Mouse (Mus musculus) liver, embryonic 13.5 days (tissue): Measurements from ENCODE around the gene Dhx29. TPM values are rescaled to one million over a fixed set of nuclear protein-coding genes. Genes with fewer than 3 reads are reported as not detected.

Experiments used
- ATAC-seq: fragments of 200-750 bp; cut with Nextera tagmentation; 2 replicates; pipeline ENCODE4 v1.8.0; 2017; ENCODE audit warnings: low read depth, mild to moderate bottlenecking, moderate number of reproducible peaks, moderate library complexity
- DNase-seq: peaks from one replicate; pipeline ENCODE4 v3.0.0; 2022
- H3K27ac ChIP-seq: fragments of 300-500 bp; sonication (generic); 2 replicates; pipeline ENCODE4 v1.5.1; 2015; ENCODE audit warnings: moderate library complexity, mild to moderate bottlenecking, inconsistent platforms
- H3K27me3 ChIP-seq: fragments of 300-500 bp; sonication (generic); 2 replicates; pipeline ENCODE4 v1.6.1; 2015; ENCODE audit warnings: mild to moderate bottlenecking, inconsistent platforms
- H3K36me3 ChIP-seq: fragments of 300-500 bp; sonication (generic); 2 replicates; pipeline ENCODE4 v1.6.1; 2015; ENCODE audit warnings: mild to moderate bottlenecking, inconsistent platforms
- H3K4me1 ChIP-seq: fragments of 300-500 bp; sonication (generic); replicated peaks from 2 replicates; pipeline ENCODE4 v1.6.1; 2015; ENCODE audit warnings: inconsistent platforms
- H3K4me2 ChIP-seq: fragments of 300-500 bp; sonication (generic); 2 replicates; pipeline ENCODE4 v1.6.1; 2015; ENCODE audit warnings: inconsistent platforms, mild to moderate bottlenecking, moderate library complexity
- H3K4me3 ChIP-seq: fragments of 300-500 bp; sonication (generic); replicated peaks from 2 replicates; pipeline ENCODE4 v1.5.1; 2015; ENCODE audit warnings: mild to moderate bottlenecking, inconsistent platforms
- H3K9ac ChIP-seq: fragments of 300-500 bp; sonication (generic); 2 replicates; pipeline ENCODE4 v1.6.1; 2015; ENCODE audit warnings: mild to moderate bottlenecking, inconsistent platforms
- H3K9me3 ChIP-seq: fragments of 300-500 bp; sonication (generic); replicated peaks from 2 replicates; pipeline ENCODE4 v1.6.1; 2016; ENCODE audit warnings: inconsistent platforms
- WGBS: fragments of 180-500 bp; shearing (Covaris S2); methylation state at CpG from one replicate; pipeline ENCODE4 v1.1.7; 2015; ENCODE audit not compliant: insufficient replicate concordance; 5-methylcytosine and 5-hydroxymethylcytosine counted together
- polyA plus RNA-seq: library from polyadenylated mRNA; unstranded; fragments of >200 nt; fragmentation: Nextera tagmentation; extraction: Ambion mirVana; gene quantifications from 2 replicates; pipeline ENCODE4 v1.2.1, GENCODE M21; 2015

Dhx29 gene
- polyA plus RNA-seq: 13.2 and 14.4 TPM in 2 replicates

GRCm38 (mm10) chr13:112927287-112928001 is at the start of gene Dhx29, which contains the start of gene Mtrex:
Gene Dhx29 (plus strand): TSS chr13:112927454.
Gene Mtrex (minus strand): TSS chr13:112927398.
- H3K4me2 ChIP-seq: peak within 1 kb of the TSS; percentile 82
- peak within 1 kb of the TSS; percentile 92 for H3K27ac ChIP-seq
- no peaks in the 10 kb centered on the region for H3K9me3 ChIP-seq
- H3K4me1 ChIP-seq: peaks cover 35% of the 10 kb centered on the region
- H3K9ac ChIP-seq: peak within 1 kb of the TSS; percentile 89
- peaks cover 18% of the 10 kb centered on the region for H3K36me3 ChIP-seq
- DNase-seq: peak; percentile 96
- WGBS: under 1% methylated on average over 57 of the region's 57 CpGs
- H3K27me3 ChIP-seq: no peaks in the 10 kb centered on the region
- H3K4me3 ChIP-seq: peak within 1 kb of the TSS; percentile 89
- peak; percentile 97 for ATAC-seq

DNA sequence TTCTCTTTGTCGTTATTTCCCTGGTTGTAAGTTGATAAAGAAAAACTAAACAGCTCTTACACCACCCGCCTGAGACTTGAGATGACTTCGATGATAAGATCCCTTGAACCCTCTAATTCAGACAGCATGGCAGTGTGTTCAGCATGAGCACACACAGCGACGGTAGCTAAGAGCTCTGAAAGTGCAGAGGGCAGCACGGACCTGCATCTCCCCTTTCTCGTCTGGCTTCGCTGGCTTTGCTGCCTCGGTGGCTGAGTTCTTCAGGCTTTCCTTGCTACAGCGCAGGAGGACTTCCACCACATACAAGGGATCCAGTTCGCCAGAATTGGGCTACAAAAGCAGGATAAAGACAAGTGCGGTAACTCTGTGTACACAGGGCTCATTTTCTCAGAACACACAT is 40.0 kb upstream of the Dhx29 start:
- no peak for DNase-seq
- no peaks in the 10 kb centered on the region for H3K27me3 ChIP-seq

DNA sequence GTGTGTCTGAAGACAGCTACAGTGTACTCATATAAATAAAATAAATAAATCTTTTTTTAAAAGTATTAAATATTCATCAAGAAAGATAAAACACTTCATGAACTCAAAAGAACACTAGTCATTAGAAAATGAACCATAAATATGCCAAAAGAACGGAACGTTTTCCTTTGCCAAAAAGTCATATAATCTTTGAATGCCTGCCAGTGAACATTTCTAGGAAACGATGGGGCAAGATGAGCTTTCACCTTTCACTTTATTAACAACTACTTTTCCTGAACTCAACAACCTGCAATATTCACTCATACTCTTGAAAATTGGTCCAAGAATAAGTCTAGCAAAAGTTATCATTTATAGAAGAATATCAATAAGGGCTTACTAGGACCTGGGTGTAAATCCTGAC is 25.1 kb upstream of the Dhx29 start:
- Histone ChIP-seq H3K4me2 (no peak overlapping the region), H3K9ac (no peak overlapping the region), H3K9me3 (no peaks in the 10 kb centered on the region), H3K27me3 (no peaks in the 10 kb centered on the region), H3K4me3 (no peak overlapping the region), H3K27ac (no peak overlapping the region), H3K4me1 (no peaks in the 10 kb centered on the region), H3K36me3 (peaks cover 72% of the 10 kb centered on the region)
- WGBS: 85% methylated on average over 3 of the region's 3 CpGs
- DNase-seq: no peak
- no peak for ATAC-seq

More for the DNA sequence above, 40.0 kb upstream of the Dhx29 start:
- Histone ChIP-seq H3K27ac (no peak overlapping the region), H3K9me3 (no peaks in the 10 kb centered on the region), H3K9ac (no peak overlapping the region), H3K4me2 (no peak overlapping the region), H3K4me1 (no peaks in the 10 kb centered on the region), H3K4me3 (no peak overlapping the region), H3K36me3 (peaks cover 85% of the 10 kb centered on the region)
- no peak for ATAC-seq
- WGBS: 86% methylated on average over 12 of the region's 12 CpGs

- Histone ChIP-seq H3K27ac (no peak overlapping the region), H3K4me3 (no peak overlapping the region), H3K9ac (no peak overlapping the region), H3K9me3 (no peaks in the 10 kb centered on the region), H3K36me3 (peaks cover 61% of the 10 kb centered on the region), H3K27me3 (no peaks in the 10 kb centered on the region), H3K4me2 (no peak overlapping the region), H3K4me1 (no peaks in the 10 kb centered on the region)
- WGBS: 63% methylated on average over 4 of the region's 4 CpGs
- no peak for ATAC-seq
- DNase-seq: no peak
Measured at GRCm38 (mm10) chr13:112909663-112910062, 17.6 kb upstream of the Dhx29 start.

DNA sequence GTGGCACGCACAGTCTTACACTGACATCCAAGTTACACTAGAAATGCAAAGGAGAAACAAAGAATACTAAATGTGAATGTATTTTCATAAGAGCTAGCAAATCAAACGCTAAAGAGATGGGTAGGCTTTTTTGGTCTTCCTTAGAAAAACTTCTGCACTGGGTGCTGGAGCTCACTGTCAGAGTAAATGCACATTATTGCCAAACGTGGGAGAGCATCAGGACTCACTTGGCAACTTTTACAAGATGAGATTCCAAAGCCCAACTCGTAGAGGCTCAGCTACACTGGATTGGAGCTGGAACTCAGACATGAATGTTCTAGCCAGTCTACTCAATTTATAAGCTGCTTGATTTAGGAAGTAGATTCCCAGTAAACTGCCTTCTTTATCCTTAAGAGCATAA is 16.8 kb upstream of the Dhx29 start:
- H3K4me1 ChIP-seq: no peaks in the 10 kb centered on the region
- no peak for DNase-seq
- WGBS: 83% methylated on average over 4 of the region's 4 CpGs
- H3K4me3 ChIP-seq: no peak overlapping the region
- ATAC-seq: no peak
- H3K36me3 ChIP-seq: peaks cover 58% of the 10 kb centered on the region
- H3K4me2 ChIP-seq: no peak overlapping the region
- H3K9me3 ChIP-seq: no peaks in the 10 kb centered on the region
- 0 out of 2 replicates have a peak overlapping the region, but pooled peaks have one; percentile 6 for H3K27ac ChIP-seq
- no peak overlapping the region for H3K9ac ChIP-seq
- no peaks in the 10 kb centered on the region for H3K27me3 ChIP-seq

DNA sequence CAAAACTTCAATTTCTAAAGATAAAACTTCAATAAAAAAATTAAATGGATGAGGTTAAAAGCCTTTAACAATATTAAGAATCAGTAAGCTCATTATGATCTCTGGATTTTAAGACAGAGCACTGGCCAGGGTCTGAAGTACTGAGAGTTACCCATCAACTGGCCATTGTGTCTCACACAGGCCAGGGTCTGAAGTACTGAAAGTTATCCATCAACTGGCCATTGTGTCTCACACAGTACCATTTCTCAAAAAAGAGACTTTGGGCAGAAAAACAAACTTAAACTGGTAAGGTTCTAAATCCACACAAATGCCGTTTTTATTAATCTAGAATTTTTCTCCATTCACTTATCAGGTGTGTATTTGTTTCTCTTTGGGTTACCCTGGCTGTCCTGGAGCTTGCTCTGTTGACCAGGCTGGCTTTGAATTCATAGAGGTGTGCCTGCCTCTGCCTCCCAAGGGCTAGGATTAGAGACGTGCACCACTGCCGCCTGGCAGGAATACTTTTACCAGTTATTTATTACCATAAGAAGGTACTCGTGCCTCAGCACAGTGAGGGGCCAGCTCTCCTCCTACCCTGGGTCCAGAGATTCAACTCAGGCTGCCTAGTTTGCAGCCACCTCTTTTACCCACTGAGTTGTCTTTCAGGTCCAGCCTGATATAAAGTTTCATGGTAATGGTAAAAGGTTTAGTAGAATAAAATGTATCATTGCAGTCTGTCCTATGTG is 8.0 kb upstream of the Dhx29 start:
- Histone ChIP-seq H3K4me1 (peaks cover 2% of the 10 kb centered on the region; the same call in 1 of the 2 replicates), H3K9me3 (no peaks in the 10 kb centered on the region), H3K4me2 (no peak overlapping the region), H3K36me3 (peaks cover 45% of the 10 kb centered on the region), H3K4me3 (no peak overlapping the region), H3K27me3 (no peaks in the 10 kb centered on the region), H3K9ac (no peak overlapping the region), H3K27ac (no peak overlapping the region)
- WGBS: 84% methylated on average over 4 of the region's 4 CpGs
- DNase-seq (no peak), ATAC-seq (no peak)

DNA sequence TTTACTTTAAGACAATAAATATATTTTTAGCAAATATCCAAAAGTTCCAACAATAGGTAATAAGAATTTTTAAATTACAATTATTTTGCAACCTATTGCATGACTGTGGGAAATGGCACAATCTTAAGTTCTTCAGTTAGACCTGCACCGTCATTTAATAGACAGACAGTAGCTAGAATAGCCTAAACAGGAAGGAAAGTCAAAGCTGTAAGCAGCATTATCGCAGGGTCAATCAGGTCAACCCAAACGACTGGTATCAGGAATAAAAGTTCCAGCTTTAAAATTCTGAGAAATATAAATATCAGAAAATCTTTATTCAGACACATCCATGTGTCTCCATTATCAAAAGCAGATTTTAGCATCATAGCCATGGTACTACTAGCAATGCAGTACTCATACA is 6.3 kb upstream of the Dhx29 start:
- Histone ChIP-seq H3K27me3 (no peaks in the 10 kb centered on the region), H3K27ac (no peak overlapping the region), H3K9me3 (no peaks in the 10 kb centered on the region), H3K9ac (no peak overlapping the region), H3K4me2 (no peak overlapping the region), H3K4me3 (no peak overlapping the region), H3K4me1 (peaks cover 18% of the 10 kb centered on the region), H3K36me3 (peaks cover 41% of the 10 kb centered on the region)
- DNase-seq (no peak), ATAC-seq (no peak)
- WGBS: 66% methylated on average over 3 of the region's 3 CpGs

DNA sequence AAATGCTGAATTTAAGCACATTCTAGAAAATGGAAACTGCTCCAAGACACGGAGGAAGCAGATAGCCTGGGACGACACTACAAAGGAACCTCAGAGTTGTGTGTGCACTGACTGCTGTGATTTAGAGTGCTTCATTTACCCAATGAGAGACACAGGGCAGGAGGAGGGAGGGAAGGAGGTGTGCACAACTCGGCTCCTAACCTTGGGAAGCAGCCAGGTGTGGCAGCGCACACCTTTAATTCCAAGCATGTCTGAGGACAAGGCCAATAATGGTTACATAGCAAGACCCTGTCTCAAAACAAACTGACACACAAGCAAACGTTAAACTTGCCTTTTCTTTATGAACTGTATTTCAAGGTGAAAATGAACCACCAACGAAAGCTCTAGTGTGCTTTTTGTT is 2.0 kb upstream of the Dhx29 start:
- ATAC-seq (no peak), DNase-seq (no peak)
- peak overlapping the region; percentile 89 for H3K4me3 ChIP-seq
- H3K4me1 ChIP-seq: peaks cover 35% of the 10 kb centered on the region
- no peak overlapping the region for H3K27ac ChIP-seq
- H3K27me3 ChIP-seq: no peaks in the 10 kb centered on the region
- WGBS: 67% methylated on average over 6 of the region's 6 CpGs
- H3K9ac ChIP-seq: no peak overlapping the region
- H3K4me2 ChIP-seq: peak overlapping the region; percentile 82
- H3K9me3 ChIP-seq: no peaks in the 10 kb centered on the region
- peaks cover 9% of the 10 kb centered on the region for H3K36me3 ChIP-seq

- H3K4me3 ChIP-seq: peak overlapping the region; percentile 89
- ATAC-seq (no peak), DNase-seq (no peak)
- no peak overlapping the region for H3K27ac ChIP-seq
- H3K36me3 ChIP-seq: peaks cover 14% of the 10 kb centered on the region
- peaks cover 35% of the 10 kb centered on the region for H3K4me1 ChIP-seq
- H3K27me3 ChIP-seq: no peaks in the 10 kb centered on the region
- H3K4me2 ChIP-seq: peak overlapping the region; percentile 82
- peak overlapping the region; percentile 89 for H3K9ac ChIP-seq
- H3K9me3 ChIP-seq: no peaks in the 10 kb centered on the region
- 52% methylated on average over 4 of the region's 4 CpGs for WGBS
Measured at GRCm38 (mm10) chr13:112925976-112926375, 1.3 kb upstream of the Dhx29 start.

GRCm38 (mm10) chr13:112926796-112927195 is 458 bp upstream of the Dhx29 start:
- Histone ChIP-seq H3K36me3 (peaks cover 15% of the 10 kb centered on the region), H3K4me1 (peaks cover 35% of the 10 kb centered on the region), H3K4me2 (peak overlapping the region; percentile 82), H3K27me3 (no peaks in the 10 kb centered on the region), H3K9ac (peak overlapping the region; percentile 89), H3K9me3 (no peaks in the 10 kb centered on the region), H3K4me3 (peak overlapping the region; percentile 89), H3K27ac (peak overlapping the region; percentile 92)
- WGBS: under 1% methylated on average over 19 of the region's 19 CpGs
- DNase-seq (peak; percentile 34), ATAC-seq (peak; percentile 33; the same call in 1 of the 2 replicates)

DNA sequence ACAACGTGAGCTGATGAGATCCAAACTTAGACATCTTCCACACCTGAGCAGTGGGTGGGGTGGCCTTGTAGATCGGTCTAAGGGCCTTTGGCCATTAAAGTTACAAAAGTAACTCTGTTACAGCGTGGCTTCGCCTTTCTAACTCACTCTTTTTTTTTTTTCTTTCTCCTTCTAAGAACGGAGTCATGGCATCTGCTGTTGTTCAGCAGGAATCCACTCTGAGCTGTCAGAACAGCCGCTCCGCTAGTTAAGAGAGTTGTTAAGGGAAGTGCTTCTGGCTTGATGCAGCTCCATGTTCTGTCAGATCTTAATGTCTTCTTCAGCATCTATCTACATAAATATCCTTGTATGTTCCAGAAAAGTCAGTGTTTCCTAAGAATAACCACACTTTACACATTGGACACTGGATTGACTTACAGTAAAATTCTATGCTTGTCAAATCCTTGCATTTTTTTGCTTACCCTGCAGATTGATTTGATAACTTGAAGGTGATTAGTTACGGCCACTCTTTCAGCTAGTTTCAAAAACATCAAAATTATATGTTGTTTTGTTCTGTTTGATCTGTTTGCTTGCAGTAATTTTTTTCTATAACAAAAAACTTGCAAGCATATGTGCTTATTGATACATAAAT is 899 bp downstream of the Dhx29 start:
- WGBS: 3% methylated on average over 8 of the region's 8 CpGs
- peak overlapping the region; percentile 89 for H3K9ac ChIP-seq
- no peaks in the 10 kb centered on the region for H3K27me3 ChIP-seq
- H3K4me1 ChIP-seq: peaks cover 35% of the 10 kb centered on the region
- ATAC-seq (no peak), DNase-seq (no peak)
- no peaks in the 10 kb centered on the region for H3K9me3 ChIP-seq
- peak overlapping the region; percentile 92 for H3K27ac ChIP-seq
- peak overlapping the region; percentile 82 for H3K4me2 ChIP-seq
- peak overlapping the region; percentile 89 for H3K4me3 ChIP-seq
- peaks cover 25% of the 10 kb centered on the region for H3K36me3 ChIP-seq
